Comparison of ENCODE assay signal across 16 mouse cellular contexts in genomic region chr9:94133682-94134081, GRCm38 (mm10).
"Had no signal": no experiment of that assay in that cellular context is flagged by ENCODE, and none has a peak within 500 bp of the region (broad histone marks: within the 10 kb centered on the region; RNA-seq: fewer than 3 reads in every experiment).

No protein-coding gene starts in this region.

- H3K4me2 ChIP-seq: neural tube, embryonic 13.5 days; neural tube, embryonic 15.5 days; stomach, embryonic 15.5 days had no signal

- H3K9me3 ChIP-seq: neural tube, embryonic 13.5 days; neural tube, embryonic 15.5 days; stomach, embryonic 15.5 days had no signal

- H3K9ac ChIP-seq: neural tube, embryonic 13.5 days; neural tube, embryonic 15.5 days; stomach, embryonic 15.5 days had no signal

- H3K4me3 ChIP-seq: neural tube, embryonic 13.5 days; neural tube, embryonic 15.5 days; stomach, embryonic 15.5 days had no signal

- DNase-seq: retina, postnatal 1 day; right cerebral cortex, adult 18-20 months; right cerebral cortex, postnatal 14 days; right cerebral cortex, postnatal 25 days; right cerebral cortex, postnatal 4 days; spleen, adult 18-20 months; thymus, adult 18-20 months; thymus, adult 2 months; thymus, postnatal 14 days; thymus, postnatal 25 days; thymus, postnatal 36 days; thymus, postnatal 4 days had no signal

- H3K36me3 ChIP-seq: neural tube, embryonic 13.5 days; neural tube, embryonic 15.5 days; stomach, embryonic 15.5 days had no signal

- H3K4me1 ChIP-seq: neural tube, embryonic 13.5 days; neural tube, embryonic 15.5 days; stomach, embryonic 15.5 days had no signal

- H3K27me3 ChIP-seq: neural tube, embryonic 13.5 days; neural tube, embryonic 15.5 days; stomach, embryonic 15.5 days had no signal

- H3K27ac ChIP-seq: neural tube, embryonic 13.5 days; neural tube, embryonic 15.5 days; stomach, embryonic 15.5 days; stomach, postnatal 0 days had no signal
